Mouse (Mus musculus) liver, postnatal 0 days (tissue): ENCODE results near the gene Fkbp9.

ENCODE experiments used
- CTCF ChIP-seq: sonication (generic); IDR thresholded peaks from 2 replicates; pipeline ENCODE4 v1.5.1; 2016; ENCODE audit warnings: antibody characterized with exemption, low read depth
- EP300 ChIP-seq: IDR thresholded peaks from 2 replicates; pipeline ENCODE4 v1.6.1; 2016; ENCODE audit warnings: antibody characterized with exemption, low read depth, mild to moderate bottlenecking

DNA sequence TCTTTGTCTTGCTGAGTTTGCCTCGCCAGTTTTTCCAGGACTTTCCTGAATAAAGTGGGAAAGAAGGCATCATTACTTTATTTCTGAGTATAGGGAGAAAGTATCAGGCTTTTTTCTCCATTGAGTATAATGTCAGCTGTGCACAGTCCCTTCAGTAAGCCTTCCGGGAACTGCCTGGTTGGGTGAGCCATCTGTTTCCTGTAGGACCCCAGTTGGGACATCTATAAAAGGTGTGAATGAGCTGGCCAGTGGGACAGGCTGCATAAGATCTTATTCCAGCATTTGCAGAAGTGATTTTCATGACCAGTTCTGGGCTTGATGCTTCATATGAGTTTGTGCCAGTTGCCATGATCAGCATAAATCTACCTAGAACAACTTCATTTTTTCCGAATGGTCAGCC lies 11.4 kb downstream of the Fkbp9 start:
- TF ChIP-seq CTCF (no peak), EP300 (no peak)
